ENCODE assay signal across 9 mouse cellular contexts in the genomic region with DNA sequence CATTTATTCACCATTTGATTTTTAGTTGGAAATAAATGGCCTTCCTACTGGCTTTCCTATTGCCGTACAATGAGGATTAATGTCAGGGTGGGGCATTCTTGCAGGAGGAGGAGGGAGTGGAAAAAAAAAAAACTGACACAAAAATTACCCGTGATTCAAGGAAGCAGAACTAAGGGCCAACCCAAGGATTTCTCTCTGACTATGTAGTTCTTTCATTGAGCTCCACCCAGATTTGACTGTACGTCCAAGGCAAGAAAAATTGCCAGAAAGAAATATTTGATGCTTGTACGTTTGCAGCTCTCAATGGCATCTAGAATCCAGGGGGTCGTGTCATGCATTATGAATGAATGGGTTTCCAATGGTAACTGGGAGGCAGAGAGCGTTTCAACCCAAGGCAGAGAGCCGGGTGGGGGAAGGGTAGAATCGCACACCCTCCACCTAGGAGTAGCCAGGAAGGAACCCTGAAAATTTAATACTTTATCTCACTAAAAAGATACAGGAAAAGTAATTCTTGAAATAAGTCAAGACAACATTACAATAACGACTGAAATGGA. TPM values are rescaled to one million over a fixed set of nuclear protein-coding genes. Genes with fewer than 3 reads are reported as not detected.
DNase-seq lines count a peak whose midpoint lies in the region; ATAC-seq and TF ChIP-seq lines count a peak whose summit lies in the region.
"Had no signal": no experiment of that assay in that cellular context is flagged by ENCODE, and none has a peak within 500 bp of the region (broad histone marks: within the 10 kb centered on the region; RNA-seq: fewer than 3 reads in every experiment).

No protein-coding gene starts in this region.

- peak overlapping the region; percentile 93 for H3K27ac ChIP-seq in hindbrain, postnatal 0 days
- H3K27ac ChIP-seq in neural tube, embryonic 13.5 days (replicated peaks): peak overlapping the region; percentile 92
- H3K27ac ChIP-seq: liver, embryonic 14.5 days had no signal

- no peaks in the 10 kb centered on the region for H3K36me3 ChIP-seq in hindbrain, postnatal 0 days (ENCODE audit: insufficient read depth, low read length)
- H3K36me3 ChIP-seq in neural tube, embryonic 13.5 days: no peaks in the 10 kb centered on the region

- H3K4me2 ChIP-seq in hindbrain, postnatal 0 days (ENCODE audit: low read depth, low read length): peak overlapping the region; percentile 83
- peak overlapping the region; percentile 69 for H3K4me2 ChIP-seq in neural tube, embryonic 13.5 days

- under 1% methylated on average over 9 of the region's 9 CpGs for WGBS in hindbrain, postnatal 0 days
- WGBS in neural tube, embryonic 13.5 days: 2% methylated on average over 9 of the region's 9 CpGs

- TF ChIP-seq CTCF in hindbrain, postnatal 0 days (IDR thresholded peaks at IDR 0.05; ENCODE audit: low read depth): no peak

- peak; percentile 39 to 48 for DNase-seq in left cerebral cortex, adult 18-20 months (ENCODE audit: low spot score in 2 of 2)
- DNase-seq in left cerebral cortex, adult 11 months (ENCODE audit: low spot score): no peak
- peak; percentile 77 for DNase-seq in embryo, embryonic 10.5 days (ENCODE audit: low spot score)
- peak; percentile 79 for DNase-seq in hindbrain, postnatal 0 days (ENCODE audit: low spot score)
- no peak for DNase-seq in spleen, adult 12 weeks (ENCODE audit: low spot score)
- no peak for DNase-seq in Muller cell, postnatal 12 days (ENCODE audit: inconsistent ontology term)
- no peak for DNase-seq in ovary, postnatal 36 days (ENCODE audit: low spot score)

- no peaks in the 10 kb centered on the region for H3K27me3 ChIP-seq in hindbrain, postnatal 0 days (ENCODE audit: insufficient read depth, low read length)
- H3K27me3 ChIP-seq in neural tube, embryonic 13.5 days: no peaks in the 10 kb centered on the region

- peak; percentile 57; the same call in 1 of the 2 replicates for ATAC-seq in hindbrain, postnatal 0 days
- peak; percentile 46; the same call in 1 of the 2 replicates for ATAC-seq in neural tube, embryonic 13.5 days (ENCODE audit: low read depth)

- H3K9ac ChIP-seq in hindbrain, postnatal 0 days (replicated peaks; ENCODE audit: low read length): peak overlapping the region; percentile 79
- peak overlapping the region; percentile 80 for H3K9ac ChIP-seq in neural tube, embryonic 13.5 days
- H3K9ac ChIP-seq: liver, embryonic 14.5 days had no signal

- H3K9me3 ChIP-seq in hindbrain, postnatal 0 days (ENCODE audit: low read length): no peaks in the 10 kb centered on the region
- H3K9me3 ChIP-seq in neural tube, embryonic 13.5 days: no peaks in the 10 kb centered on the region

- H3K4me3 ChIP-seq in hindbrain, postnatal 0 days (ENCODE audit: low read length): peak overlapping the region; percentile 65
- H3K4me3 ChIP-seq in neural tube, embryonic 13.5 days: peak overlapping the region; percentile 61

- H3K4me1 ChIP-seq in hindbrain, postnatal 0 days (ENCODE audit: insufficient read depth, low read length): peaks cover 35% of the 10 kb centered on the region
- peaks cover 72% of the 10 kb centered on the region for H3K4me1 ChIP-seq in neural tube, embryonic 13.5 days (replicated peaks)

RNA-seq across cellular contexts. Expression of a gene that starts 45.9 kb away (rescaled TPM):
- total RNA-seq in left cerebral cortex, adult 18-20 months (2021): not detected
- total RNA-seq in hindbrain, postnatal 0 days (2014; rRNA removed): not detected in 2 replicates
- 2.3 and 2.8 TPM in 2 replicates for polyA plus RNA-seq in hindbrain, postnatal 0 days (2015; fragmentation: Nextera tagmentation; extraction: Ambion mirVana)
- 2.0 and 3.5 TPM in 2 replicates for polyA plus RNA-seq in neural tube, embryonic 13.5 days (2015; fragmentation: Nextera tagmentation; extraction: Ambion mirVana)

Comparison
In these comparisons a context has a peak if more than half of its experiments do, and no peak if none do; other contexts are left out.
1. DNase-seq: peak in left cerebral cortex, adult 18-20 months (2 of 2), embryo, embryonic 10.5 days (single experiment) and hindbrain, postnatal 0 days (single experiment); none in left cerebral cortex, adult 11 months (single experiment), spleen, adult 12 weeks (single experiment), Muller cell, postnatal 12 days (single experiment) and ovary, postnatal 36 days (single experiment).